Mouse (Mus musculus): Measurements from ENCODE around the gene Podnl1.
A peak's percentile ranks its signal among the peaks of the same experiment; 100 is the strongest.

Podnl1 gene

DNA sequence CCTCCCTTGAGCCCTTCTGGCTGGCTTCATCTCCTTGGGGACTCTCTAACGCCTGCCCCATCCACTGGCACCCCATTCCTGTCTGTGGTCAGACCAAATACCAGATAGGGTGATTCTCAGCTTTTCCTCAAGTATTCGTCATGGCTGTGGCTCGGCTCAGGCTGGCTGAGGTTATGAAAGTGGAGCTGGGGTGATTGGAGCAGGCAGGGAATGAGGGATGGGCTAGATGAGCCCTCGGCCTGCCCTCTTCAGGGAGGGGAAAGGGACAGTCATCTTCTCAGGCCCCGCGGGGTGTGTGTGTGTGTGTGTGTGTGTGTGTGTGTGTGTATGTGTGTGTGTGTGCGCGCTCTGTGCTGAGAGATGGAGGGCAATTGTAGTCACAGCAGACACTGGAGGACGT is at the start of gene Podnl1:
TSS of gene Podnl1 (plus strand) at position 334 of the 400 bp plus-strand sequence.
- DNase-seq (ENCODE audit: low read depth, low spot score) = no peak

DNA sequence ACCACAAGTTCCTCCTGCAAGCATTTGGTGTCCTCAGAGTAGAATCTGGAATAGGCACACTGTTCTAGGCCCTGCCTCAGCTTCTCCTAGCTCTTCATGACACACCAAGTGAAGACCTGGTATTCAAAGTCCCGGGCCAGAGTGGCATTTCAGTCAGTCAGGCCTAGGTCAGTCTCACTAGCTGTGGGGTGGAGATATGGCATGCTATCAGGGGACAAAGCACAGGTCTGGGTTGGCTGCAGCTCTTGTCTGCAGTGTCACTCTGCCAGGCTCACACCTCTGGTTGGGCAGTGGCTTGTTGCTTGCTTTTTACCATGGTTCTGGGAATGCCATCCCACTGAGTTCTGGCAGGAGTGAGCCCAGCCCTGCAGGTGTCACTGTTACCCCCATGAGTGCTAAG is 49.4 kb upstream of the Podnl1 start:
- no peak for DNase-seq (ENCODE audit: low read depth, low spot score)

DNA sequence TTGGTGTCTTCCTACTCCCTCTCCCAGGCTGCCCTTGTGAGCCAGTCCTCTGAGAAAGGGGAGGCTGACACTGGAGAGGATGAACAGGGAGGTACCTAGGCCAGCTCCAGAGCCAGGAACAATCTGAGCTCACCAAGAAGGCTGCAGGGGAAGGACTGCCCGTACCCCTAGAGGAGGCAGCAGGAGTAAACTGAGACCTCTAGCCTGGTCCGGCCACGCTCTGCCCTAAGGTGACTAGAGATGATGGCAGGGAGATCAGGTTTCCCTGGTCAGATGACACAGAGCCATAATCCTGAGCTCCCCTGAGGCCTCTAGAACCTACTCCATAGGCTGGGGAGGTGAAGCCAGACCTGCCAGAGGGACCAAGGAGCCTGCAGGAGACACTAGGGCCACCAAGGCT is 48.9 kb upstream of the Podnl1 start:
- DNase-seq (ENCODE audit: low read depth, low spot score) = no peak

DNA sequence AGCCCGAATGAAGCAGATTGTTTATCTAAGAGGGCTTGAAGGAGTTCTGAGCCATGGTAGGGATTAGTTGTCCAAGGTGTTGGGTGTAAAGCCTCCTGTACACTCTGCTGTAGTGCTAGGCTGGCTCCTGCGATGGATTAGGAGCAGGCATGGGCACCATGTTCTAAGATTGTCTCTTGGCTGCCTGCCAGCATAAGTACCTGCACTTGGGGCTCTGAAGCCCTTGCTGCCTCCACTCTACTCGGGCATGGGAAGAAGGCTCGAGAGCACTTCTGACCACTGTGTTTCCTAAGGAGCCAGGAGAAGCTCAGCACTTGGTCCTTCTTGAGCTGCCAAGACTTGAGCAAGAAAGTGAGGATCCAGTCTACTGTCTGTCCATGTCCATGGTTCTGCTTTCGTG is 46.6 kb upstream of the Podnl1 start:
- no peak for DNase-seq (ENCODE audit: low read depth, low spot score)

DNA sequence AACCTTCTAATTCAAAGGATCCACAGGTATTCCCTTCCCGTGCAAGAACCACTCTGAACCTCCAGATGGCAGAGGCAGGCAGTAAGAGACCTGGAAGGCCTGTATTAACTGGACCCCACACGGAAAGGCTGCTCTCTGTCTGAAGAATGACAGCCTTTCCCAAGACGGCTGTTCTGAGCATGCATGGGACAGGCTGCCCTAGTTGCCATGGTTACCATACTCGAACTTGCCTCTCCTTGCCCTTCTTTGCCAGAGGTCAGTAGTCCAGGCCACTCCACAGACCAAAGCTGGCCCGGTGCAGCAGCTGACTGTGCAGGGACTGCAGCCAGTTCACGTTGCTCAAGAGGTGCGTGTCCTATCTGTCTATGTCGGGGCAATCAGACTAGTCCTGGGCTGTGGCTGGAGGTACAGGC is 42.0 kb upstream of the Podnl1 start:
- no peak for DNase-seq (ENCODE audit: low read depth, low spot score)

DNA sequence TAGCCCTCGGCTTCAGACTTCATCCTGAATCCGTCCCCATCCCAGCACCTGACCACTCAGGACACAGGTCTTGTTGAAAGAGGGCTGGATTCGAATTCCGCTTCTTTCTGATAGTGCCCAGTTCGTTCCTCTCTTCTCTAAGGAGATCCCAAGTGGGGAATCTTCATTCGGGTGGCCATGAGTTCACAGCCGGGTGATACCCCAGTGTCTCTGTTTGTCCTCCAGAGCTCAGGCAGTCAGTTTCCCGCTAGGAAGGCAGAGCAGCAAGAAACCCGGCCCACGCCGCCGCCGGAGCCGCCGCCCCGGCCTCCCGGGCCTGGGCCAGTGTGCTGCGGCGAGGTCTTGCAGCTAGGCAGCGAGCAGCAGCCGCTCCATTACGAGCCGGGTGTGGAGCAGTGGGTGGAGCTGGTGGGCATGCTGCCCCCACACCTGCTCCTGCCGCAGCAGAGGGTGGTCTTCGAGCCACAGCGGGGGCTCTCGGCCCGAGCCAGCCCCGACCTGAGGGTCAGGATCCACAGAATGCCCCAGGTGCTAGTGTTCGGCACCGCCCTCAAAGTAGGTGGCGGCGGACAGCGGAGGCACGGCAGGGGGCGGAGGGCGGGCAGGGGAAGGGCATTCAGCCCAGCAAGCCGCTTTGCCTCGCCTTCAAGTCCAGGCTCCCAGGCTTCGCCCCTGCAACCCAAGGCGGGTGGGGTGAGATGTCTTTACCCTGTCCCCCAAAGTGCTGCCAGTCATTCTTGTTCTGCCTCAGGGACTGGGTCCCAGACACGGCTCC is 41.3 kb upstream of the Podnl1 start:
- no peak for DNase-seq (ENCODE audit: low read depth, low spot score)

DNA sequence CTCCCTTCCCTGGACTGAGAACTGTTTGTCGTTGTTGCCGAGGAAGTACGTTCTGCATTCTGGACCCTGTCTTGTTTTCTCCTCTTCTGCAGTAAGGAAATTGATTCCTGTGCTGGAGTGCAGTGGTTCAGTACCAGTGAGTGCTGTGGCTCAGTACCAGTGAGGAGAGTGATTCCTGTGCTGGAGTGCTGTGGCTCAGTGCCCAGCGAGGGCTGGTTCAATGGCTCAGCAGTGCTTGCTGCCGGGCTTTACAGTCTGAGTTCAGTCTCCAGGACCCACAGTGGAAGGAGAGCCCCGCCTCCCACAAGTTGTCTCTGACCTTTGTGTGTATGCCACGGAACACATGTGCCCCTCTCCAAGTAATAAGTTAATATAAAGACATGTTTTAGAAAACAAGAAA is 38.6 kb upstream of the Podnl1 start:
- DNase-seq (ENCODE audit: low read depth, low spot score) = no peak

DNA sequence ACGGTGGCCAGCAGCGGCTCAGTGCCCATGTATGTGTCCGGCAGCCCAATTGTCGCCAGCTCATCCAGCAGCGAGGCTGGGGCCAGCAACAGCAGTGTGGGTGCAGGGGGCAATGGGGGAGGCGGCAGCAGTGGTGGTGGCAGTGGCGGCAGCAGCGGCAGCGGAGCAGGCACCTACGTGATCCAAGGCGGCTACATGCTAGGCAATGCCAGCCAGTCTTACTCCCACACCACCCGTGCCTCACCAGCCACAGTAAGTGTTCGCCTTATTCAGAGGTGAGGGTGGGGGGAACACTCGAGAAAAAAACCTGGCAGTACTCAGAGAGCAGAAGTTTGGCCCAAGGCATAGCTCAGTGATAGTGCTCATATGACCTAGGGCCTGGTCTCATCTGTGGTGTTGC is 38.0 kb upstream of the Podnl1 start:
- DNase-seq (ENCODE audit: low read depth, low spot score) = no peak

DNA sequence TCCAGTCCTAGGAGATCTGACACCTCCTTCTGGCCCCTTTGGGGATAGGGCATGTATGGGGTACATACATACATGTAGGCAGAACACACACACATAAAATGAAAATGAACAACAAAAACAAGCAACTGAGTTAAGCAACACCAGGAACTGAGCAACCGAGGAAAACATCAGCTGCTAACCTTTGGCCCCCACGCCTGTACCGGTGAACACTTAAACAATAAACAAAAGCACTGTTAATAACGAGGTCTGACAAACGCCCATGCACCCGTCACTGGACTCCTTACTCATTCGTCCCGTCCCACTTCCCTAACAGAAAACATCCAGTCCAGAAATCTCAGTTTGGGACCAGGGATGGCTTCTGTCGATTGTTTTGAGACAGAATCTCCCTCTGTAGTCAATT is 36.5 kb upstream of the Podnl1 start:
- DNase-seq (ENCODE audit: low read depth, low spot score) = no peak

DNA sequence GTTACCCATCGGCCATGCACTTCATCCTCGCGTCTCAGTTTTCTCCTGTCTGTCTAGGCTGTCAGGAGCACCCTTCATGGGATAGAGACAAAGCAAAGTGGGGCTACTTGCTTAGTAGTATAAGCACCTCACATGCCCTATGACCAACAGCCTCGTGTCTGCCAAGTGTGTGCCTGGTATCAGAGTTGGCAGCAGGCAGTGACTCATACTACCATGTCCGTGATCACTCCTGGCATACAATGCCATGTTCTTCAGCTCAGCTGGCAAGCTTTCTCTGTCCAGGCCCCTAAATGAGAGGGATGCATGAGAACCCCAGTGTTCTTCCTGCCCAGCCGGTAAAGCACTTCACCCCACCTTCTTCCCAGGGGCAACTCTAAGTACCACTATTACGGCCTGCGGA is 35.2 kb upstream of the Podnl1 start:
- DNase-seq (ENCODE audit: low read depth, low spot score) = no peak

DNA sequence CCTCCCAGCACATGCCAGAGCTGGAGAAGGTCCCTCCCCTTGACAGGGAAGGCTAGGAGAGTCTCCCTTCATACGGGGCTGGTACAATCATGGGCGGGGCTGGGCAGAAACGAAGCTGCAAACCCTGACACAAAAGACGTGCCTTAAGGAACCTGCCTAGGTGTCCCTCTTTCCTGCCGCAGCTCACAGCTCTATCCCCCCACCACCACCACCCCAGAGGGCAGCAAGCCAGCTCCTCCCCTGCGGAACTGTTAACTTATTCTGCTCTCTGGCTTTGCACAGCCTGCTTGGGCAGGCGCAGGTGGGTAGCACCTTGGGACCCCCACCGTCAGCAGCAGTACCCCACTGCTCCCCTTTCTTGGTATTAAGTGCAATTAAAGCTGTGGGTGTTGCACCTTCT is 29.7 kb upstream of the Podnl1 start:
- no peak for DNase-seq (ENCODE audit: low read depth, low spot score)

DNA sequence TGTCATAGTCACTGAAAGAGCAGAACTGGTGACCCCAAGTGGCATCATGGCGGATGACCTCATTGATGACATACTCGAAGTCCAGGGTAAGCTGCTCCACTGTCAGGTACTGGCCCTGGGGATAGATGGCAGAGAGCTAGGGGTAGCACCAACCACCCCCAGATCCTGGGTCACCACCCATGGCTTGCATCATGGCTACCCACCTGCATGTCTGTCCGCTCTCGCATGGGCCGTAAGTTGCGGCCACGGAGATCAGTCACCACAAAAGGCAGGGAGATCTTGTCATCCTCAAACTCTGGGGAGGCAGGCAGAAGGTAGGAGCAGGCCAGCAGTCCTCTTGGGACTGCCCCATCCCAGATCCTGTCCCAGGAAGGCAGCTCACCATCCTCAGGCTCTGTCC is 27.4 kb upstream of the Podnl1 start:
- DNase-seq (ENCODE audit: low read depth, low spot score) = no peak

DNA sequence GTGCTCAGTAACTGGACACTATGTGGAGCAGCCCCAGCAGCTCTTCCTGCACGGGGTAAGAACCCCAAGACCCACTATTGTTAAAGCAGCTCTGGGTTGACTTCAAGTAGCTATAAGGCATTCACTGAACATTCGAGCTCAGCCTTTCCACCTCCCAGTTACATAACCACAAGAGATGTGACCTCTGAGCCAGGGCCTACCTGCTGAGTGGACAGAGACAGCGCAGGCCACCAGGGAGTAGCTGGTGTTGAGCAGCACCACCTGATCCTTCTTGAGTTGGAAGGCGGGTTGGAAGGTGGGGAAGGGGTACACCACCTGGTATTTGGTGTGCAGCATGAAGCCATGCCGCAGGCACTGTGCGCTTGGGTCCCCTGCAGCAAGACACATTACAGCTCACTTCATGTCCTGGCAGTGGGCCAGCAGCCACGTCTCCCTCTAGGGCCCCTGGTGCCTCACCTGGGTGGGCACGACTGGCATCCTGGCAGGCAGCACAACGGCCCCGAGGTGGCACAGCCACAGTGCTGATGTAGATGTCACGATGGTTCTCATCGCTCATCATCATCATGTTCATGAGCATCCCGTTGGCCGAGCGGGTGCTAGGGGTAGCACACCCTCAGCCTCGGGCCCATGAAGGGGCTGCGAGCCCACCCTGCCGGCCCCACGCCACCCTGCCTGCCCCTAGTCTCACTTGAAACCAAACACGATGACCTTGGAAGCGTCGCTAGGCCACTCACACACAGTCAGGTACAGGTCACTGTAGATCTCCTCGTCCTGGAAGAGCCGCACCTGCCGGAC is 24.1 kb upstream of the Podnl1 start:
- no peak for DNase-seq (ENCODE audit: low read depth, low spot score)

DNA sequence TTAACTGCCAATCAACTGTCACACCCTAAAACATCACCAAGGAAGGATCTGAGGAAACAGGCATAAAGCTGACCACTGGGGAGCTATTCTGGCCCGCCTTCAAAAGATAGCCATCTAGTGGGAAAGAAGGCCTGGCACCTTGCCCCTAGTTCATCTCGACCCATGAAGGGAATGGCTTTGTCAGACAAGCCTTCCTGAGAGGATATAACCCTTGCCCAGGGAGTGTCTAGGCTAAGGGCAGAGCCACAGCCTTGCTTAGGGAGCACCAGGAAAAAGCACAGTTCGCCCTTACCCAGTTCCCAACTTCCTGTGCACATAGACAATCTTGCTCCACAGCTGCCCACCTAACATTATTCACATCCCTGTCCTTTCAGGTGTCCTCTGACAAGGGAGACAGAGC is 22.2 kb upstream of the Podnl1 start:
- no peak for DNase-seq (ENCODE audit: low read depth, low spot score)

DNA sequence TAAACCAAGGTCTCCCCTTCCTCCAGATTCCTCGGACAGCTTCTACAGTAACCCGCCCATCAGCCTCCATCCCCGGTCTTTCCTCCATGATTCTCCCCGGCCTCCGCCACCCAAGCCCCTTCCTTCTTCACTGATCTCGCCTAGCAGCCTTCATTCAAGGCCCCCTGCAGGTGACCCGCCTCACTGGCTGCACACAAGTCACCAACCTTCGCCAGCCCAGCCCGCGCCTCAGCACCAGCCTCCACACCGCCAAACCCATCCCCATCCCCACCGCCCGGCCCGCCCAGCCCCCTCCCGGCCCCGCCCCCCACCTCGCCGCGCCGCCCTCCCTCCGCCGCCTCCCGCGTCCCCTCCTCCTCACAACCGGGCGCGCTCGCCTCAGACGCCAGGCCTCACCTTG is 21.6 kb upstream of the Podnl1 start:
- peak; percentile 59 for DNase-seq (ENCODE audit: low read depth, low spot score)

DNA sequence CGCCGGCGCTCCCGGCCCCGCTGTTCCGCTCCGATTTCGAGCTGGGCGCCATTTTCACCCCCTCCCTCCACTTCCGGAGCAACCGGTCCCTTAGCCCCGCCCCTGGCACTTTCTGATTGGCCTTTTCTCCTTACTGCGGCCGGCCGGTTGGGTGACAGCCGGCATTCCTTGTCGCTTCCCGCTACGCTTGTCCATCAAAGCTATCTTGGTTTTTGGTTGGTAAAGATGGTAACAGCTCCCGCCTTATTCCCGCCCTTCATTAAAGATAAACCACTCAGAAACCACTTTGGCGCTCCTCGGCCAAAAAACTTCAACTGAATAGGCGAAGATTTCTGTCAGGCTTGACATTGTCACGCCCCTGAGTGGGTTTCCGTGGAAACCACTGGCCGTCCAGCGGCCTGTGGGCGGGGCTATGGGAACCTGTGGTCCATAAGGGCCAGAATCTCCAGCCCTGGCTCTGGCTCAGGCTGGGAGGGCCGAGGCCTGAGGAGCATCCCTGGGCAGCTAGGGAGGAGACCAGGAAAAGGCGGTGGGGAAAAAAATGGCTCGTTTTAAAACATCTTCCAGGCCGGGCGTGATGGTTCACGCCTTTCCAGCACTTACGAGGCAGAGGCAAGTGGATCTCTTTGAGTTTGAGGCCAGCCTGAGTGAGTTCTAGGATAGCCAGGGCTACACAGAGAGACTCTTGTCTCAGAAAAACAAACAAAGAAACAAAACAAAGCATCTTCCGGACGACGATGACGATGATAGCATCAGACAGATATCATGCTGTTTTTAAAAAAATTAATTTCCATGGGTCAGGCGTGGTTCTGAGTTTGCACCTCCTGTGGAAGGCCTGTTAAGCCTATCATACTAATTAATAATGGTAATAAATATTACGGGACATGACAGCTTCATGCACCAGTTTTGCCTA is 20.8 kb upstream of the Podnl1 start, which contains the start of gene Dcaf15:
TSS of gene Dcaf15 (minus strand) at position 72 of the 913 bp plus-strand sequence.
- DNase-seq (ENCODE audit: low read depth, low spot score) = peak; percentile 99

DNA sequence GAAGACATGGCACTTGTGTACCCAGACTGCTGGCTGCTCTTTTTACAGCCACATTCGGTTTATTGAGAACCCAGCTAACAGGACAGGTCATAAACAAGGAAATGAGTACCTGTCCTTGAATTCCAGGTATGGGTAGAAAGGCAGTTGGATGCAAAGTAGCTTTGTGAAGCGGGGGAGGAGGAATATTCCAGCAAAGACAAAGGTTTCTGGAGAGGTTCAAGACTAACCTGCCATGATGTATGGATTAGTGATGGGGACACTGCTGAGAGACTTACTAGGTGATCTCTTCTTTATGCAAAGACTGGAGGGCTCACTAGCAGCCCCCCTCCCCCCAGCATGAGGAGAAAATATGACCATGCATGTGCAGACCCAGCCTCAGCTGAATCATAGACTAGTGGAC is 20.1 kb upstream of the Podnl1 start:
- DNase-seq (ENCODE audit: low read depth, low spot score) = no peak

DNA sequence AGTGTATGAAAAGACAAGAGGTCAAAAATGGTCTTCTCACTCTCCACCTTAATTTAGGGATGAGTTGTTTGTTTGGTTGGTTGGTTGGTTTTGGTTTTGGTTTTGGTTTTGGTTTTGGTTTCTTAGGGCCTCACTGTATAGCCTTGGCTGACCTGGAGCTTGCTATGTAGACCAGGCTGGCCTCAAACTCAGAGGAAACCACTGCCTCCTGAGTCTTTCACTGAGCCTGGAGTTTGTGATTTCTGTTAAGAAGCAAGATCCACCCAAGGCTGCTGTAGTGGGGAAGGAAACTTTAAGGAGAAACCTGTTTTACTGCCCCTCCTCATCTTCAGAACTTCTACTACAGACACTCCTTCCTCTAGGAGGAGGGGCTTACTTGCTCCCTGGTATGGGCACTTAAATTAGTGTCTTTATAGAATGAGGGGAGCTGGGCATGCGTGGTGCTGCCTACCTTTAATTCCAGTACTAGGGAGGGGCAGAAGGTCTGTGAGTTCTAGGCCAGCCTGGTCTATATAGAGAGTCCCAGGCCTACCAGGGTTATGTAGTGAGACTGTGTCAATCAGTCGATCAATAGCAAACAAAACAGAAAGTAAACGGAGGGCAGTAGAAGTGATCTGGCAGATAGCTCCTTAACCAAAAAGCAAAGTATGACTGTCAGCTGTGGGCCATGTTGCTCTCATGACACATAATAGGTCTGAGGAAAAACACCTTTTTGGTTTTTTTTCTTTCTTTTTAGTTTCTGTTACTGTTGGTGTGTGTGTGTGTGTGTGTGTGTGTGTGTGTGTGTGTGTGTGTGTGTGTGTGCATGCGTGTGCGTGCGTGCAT is 19.4 kb upstream of the Podnl1 start:
- DNase-seq (ENCODE audit: low read depth, low spot score) = no peak

DNA sequence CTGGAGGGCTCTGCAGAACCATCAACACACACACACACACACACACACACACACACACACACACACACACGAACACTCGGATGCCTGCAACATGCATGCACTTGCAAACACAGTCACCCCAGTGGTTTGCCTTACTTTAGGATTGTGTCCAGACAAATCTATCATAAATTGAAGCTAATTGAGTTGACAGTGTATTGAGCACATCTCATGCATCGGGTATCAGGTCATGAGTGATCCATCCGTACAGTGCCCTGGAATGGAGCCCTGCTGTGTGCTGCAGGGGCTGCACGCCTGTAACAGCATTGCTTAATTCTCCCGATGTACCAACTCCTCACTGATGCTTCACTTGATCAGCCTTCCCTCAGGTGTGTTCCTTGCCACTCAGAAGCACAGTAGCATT is 10.1 kb upstream of the Podnl1 start:
- DNase-seq (ENCODE audit: low read depth, low spot score) = no peak

DNA sequence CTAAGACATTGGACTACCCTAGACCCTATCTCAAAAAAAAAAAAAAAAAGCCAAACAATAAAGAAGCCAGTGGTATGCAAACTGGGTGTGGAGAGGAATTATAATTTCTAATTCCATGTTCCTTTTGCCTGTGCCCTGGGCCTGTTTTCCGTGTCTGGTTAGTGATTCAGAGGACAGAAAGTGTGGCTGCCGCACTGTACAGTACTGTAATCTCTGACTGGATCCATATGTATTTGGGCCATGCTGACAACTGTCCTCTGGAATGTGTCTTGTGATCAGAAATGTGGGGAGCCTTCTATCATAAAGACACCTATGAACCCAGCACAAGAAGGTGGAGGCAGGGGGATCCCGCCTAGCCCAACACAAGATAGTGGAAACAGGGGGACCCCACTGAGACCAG is 3.6 kb upstream of the Podnl1 start:
- no peak for DNase-seq (ENCODE audit: low read depth, low spot score)

DNA sequence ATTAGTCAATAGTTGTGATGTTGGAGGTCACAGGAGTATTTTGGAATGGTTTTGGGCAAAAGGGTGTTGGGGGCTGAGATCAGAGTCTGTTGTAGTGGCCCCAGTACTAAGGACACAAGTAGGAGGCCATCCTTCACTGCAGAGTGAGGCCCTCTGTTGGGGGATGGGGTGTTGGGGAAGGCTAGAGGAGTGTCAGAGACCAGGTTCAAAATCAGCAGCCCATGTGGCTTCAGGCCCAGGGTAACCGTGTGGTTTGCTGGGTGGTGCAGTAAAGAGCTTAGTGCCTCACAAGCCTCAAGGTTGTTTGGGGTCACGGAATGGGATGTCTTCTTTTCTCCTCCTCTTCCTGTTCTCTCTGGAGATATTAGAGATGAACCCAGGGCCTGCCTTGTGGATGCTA is 953 bp downstream of the Podnl1 start:
- DNase-seq (ENCODE audit: low read depth, low spot score) = no peak
